Mouse (Mus musculus) thymus, adult 2 months (tissue): ENCODE measurements around the gene Tcn2. TPM values are rescaled to one million over a fixed set of nuclear protein-coding genes. Genes with fewer than 3 reads are reported as not detected.
"Not testable (repeated sequence)": the region's sequence is repeated elsewhere in the genome, so short reads cannot be mapped to it uniquely, and the experiment has no call there.

ENCODE experiments used
- DNase-seq: peaks from one replicate; pipeline ENCODE4 v3.0.0; 2021
- H3K27ac ChIP-seq: fragments of 200-500 bp; 2 replicates; pipeline ENCODE4 v1.5.1; 2012; ENCODE audit warnings: low read length, control low read depth; ENCODE audit not compliant: control insufficient read depth, insufficient read depth
- H3K27me3 ChIP-seq: fragments of 200-500 bp; 2 replicates; pipeline ENCODE4 v1.6.1; 2012; ENCODE audit warnings: mild to moderate bottlenecking, low read length, moderate library complexity, mixed read lengths; ENCODE audit not compliant: control insufficient read depth, insufficient read depth
- H3K36me3 ChIP-seq: fragments of 200-500 bp; 2 replicates; pipeline ENCODE4 v1.6.1; 2012; ENCODE audit warnings: mild to moderate bottlenecking, low read length, moderate library complexity; ENCODE audit not compliant: control insufficient read depth, insufficient read depth
- H3K4me1 ChIP-seq: fragments of 200-500 bp; replicated peaks from 2 replicates; pipeline ENCODE4 v1.6.1; 2012; ENCODE audit warnings: low read length; ENCODE audit not compliant: control insufficient read depth, insufficient read depth
- H3K4me3 ChIP-seq: fragments of 200-500 bp; 2 replicates; pipeline ENCODE4 v1.5.1; 2012; ENCODE audit warnings: mild to moderate bottlenecking, low read length, control low read depth, moderate library complexity; ENCODE audit not compliant: control insufficient read depth, insufficient read depth
- CTCF ChIP-seq: fragments of 200-500 bp; IDR thresholded peaks from 2 replicates; pipeline ENCODE4 v1.5.1; 2012; ENCODE audit warnings: mild to moderate bottlenecking, control low read depth, low read length, moderate library complexity, borderline replicate concordance; ENCODE audit not compliant: control insufficient read depth, poor library complexity, insufficient read depth; ENCODE audit errors: extremely low read depth
- POLR2A ChIP-seq: fragments of 200-500 bp; IDR thresholded peaks from 2 replicates; pipeline ENCODE4 v1.6.1; 2012; ENCODE audit warnings: mild to moderate bottlenecking, low read length, control low read depth, moderate library complexity; ENCODE audit not compliant: control insufficient read depth, poor library complexity, insufficient read depth; ENCODE audit errors: extremely low read depth
- WGBS: fragments of 180-500 bp; shearing (Covaris S2); methylation state at CpG from one replicate; pipeline ENCODE4 v1.1.7; 2018; 5-methylcytosine and 5-hydroxymethylcytosine counted together
- polyA plus RNA-seq: library from polyadenylated mRNA; depleted of rRNA; stranded (reverse); fragments of >200 nt; gene quantifications from 2 replicates; pipeline ENCODE4 v1.2.3, GENCODE M21; 2012

Gene Tcn2
- polyA plus RNA-seq, 1 experiment = 60.3 TPM

DNA sequence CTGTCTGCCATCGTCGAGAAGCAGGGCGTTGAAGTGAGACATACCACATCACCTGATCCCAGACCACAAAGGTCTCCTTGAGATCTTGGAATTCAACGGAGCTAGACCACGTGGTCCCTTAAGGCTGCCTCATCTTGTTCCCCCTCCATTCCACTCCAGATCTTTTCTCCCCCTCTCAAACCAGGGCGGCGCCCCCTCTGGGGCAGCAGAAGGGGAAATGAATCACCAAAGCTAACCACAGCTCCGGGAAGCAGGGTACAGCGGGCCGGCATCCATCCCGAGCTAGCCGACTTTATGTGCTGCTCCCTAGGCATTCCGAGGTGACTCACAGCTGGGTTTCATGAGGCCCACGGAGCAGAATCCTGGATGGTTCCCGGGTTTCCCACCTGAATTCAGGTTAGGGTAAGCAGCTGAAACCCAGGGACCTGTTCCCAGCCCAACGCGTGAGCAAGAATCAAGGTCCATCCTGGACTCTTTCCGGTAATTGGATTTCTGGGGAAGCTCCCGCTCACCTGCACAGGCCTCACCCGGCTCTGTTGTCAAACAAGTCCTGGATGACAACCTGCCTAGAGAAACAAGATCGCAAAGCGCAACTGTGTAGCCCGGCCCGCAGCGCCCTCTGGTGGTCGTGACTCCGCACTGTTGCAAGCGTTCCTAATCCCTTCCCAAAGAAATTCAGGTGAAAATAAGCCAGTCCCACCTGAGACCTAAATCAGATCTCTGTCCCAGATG is 17.7 kb downstream of the Tcn2 start, which contains the start of gene Slc35e4:
Slc35e4 (minus strand) TSS at position 556 of the 732 bp plus-strand sequence.
- no peak within 1 kb of the TSS for H3K27ac ChIP-seq
- peak; percentile 79 for DNase-seq
- H3K36me3 ChIP-seq = no peaks in the 10 kb centered on the region
- TF ChIP-seq POLR2A (0 out of 2 replicates have a peak, but pooled peaks have one; percentile 7), CTCF (peak; percentile 92)
- no peaks in the 10 kb centered on the region; the same call in 1 of the 2 replicates for H3K27me3 ChIP-seq
- peaks cover 14% of the 10 kb centered on the region for H3K4me1 ChIP-seq
- H3K4me3 ChIP-seq = peak within 1 kb of the TSS; percentile 50
- under 1% methylated on average over 28 of the region's 28 CpGs for WGBS

DNA sequence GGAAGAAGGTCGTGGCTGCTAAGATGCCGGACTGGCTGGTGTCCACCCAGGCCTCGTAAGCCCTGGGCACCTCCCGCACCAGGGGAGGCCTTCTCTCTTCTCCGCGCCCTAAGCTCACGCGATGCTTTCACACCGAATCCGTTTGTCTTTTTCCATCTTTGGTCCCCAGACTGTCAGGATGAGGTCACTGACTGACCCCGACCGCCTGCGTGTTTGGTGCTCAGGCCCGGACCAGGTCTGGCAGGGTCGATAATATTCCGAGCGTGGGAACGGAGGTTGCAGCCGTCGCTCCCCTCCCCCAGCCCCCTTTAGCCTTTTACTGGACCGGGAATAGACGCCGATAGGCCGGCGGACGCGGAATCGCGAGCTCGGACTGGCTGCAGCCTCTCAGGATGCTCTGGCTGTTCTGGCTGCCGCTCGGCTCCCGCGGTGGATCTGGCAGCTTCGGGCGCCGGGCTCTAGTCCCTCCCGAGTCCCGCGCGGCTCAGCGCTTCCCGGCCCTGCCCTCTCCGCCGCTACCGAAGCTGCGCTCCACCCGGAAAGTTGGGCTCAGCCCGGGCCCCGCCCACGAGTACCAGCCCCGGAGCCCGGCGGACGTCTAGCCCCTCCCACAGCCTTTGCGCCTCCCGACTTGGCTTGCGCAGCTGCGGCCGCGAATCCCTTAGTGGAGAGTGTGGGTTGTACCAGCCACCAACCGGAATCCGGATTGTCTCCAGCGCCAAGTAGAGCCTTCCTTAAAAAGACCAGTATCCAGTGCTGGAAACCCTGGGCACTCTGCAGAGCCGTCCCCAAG is 18.4 kb downstream of the Tcn2 start:
- 3% methylated on average over 65 of the region's 65 CpGs for WGBS
- Histone ChIP-seq H3K27me3 (no peaks in the 10 kb centered on the region; the same call in 1 of the 2 replicates), H3K4me3 (peak overlapping the region; percentile 50), H3K4me1 (peaks cover 14% of the 10 kb centered on the region), H3K27ac (no peak overlapping the region), H3K36me3 (no peaks in the 10 kb centered on the region)
- peak; percentile 90 for DNase-seq
- TF ChIP-seq POLR2A (0 out of 2 replicates have a peak, but pooled peaks have one; percentile 5), CTCF (no peak)

DNA sequence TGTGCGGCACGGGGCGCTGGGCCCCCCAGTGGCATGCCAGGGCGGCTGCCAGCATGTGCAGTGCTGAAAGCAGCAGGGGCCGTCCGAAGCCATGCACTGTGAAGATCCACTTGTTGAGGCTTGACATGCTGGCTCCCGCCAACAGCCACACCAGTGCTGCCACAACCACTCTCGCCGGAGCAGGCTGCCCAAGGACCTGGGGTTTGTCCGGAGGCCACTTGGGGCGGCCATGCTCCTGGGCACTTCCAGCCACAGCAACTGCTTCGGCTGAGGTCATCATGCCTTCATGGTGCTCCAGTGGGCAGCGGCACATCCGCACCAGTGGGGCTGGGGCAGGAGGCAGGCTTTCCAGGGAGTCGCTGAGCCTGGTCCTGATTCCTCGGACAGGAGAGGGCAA is 19.1 kb downstream of the Tcn2 start:
- Histone ChIP-seq H3K4me1 (peaks cover 14% of the 10 kb centered on the region), H3K36me3 (no peaks in the 10 kb centered on the region), H3K4me3 (peak overlapping the region; percentile 50; the same call in 1 of the 2 replicates), H3K27ac (no peak overlapping the region), H3K27me3 (no peaks in the 10 kb centered on the region; the same call in 1 of the 2 replicates)
- peak; percentile 25 for DNase-seq
- TF ChIP-seq CTCF (no peak), POLR2A (no peak)
- WGBS = 46% methylated on average over 16 of the region's 16 CpGs

DNA sequence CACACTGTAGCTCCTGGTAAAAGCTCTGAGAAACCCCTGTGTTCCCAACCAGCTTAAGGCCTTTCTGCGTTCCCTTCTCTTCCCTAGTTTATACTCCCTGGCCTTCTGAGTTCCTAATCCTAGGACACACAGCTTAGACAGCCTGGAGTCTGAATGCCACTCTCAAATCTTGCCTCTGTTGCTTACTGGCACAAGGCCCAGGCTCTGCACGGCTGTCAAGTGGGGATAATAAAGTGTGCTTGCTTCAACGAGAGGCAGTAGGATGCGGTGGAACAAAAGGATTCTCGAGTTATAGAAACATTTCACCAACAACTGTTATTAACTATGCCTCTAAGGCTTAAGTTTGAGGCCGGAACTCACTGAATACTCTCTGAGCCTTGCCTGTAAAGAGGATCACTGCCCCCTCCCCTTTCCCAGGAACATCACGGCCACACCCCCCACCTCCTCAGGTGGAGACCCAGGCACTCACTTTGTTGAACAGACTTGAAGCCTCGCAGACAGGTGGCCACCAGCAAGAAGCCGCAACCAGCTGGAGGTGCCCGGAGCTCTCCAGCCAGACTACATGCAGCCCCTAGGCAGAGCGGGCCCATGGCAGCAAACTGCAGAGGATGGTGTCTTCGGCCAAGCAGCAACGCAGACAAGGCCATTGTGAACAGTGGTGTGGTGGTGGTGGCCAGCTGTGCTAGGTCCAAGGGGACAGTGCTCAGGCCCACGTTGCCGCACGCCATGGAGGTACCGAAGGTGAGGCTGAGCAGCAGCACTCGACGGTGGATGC is 19.7 kb downstream of the Tcn2 start:
- H3K27me3 ChIP-seq = no peaks in the 10 kb centered on the region; the same call in 1 of the 2 replicates
- H3K27ac ChIP-seq = no peak overlapping the region
- 82% methylated on average over 19 of the region's 19 CpGs for WGBS
- H3K4me1 ChIP-seq = peaks cover 14% of the 10 kb centered on the region
- no peak for DNase-seq
- TF ChIP-seq POLR2A = no peak
- TF ChIP-seq CTCF = no peak
- no peak overlapping the region for H3K4me3 ChIP-seq
- no peaks in the 10 kb centered on the region for H3K36me3 ChIP-seq

DNA sequence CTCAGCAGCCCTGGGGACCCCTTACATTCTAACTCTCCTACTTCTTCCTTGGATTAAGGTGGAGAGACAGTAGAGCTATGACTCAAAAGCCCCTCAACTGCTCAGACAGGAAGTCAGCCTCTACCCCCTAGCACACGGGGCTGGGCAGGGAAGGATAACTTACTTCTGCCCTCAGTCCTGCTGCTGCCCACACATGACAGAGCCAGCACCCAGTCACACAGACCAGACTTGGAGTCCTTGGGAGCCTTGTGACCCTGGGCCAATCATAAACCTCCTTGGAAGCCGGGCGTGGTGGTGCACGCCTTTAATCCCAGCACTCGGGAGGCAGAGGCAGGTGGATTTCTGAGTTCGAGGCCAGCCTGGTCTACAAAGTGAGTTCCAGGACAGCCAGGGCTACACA is 20.5 kb downstream of the Tcn2 start:
- H3K36me3 ChIP-seq, DNase-seq, H3K4me3 ChIP-seq, H3K27me3 ChIP-seq, H3K27ac ChIP-seq: not testable (repeated sequence)
- peaks cover 14% of the 10 kb centered on the region for H3K4me1 ChIP-seq
- WGBS = 91% methylated on average over 6 of the region's 6 CpGs
